Mouse (Mus musculus) stomach, postnatal 0 days (tissue): Measurements from ENCODE around the gene Sf3a2. TPM values are rescaled to one million over a fixed set of nuclear protein-coding genes. Genes with fewer than 3 reads are reported as not detected.

Source experiments
- ATAC-seq: fragments of 200-750 bp; cut with Nextera tagmentation; 2 replicates; pipeline ENCODE4 v1.8.0; 2017; ENCODE audit not compliant: low FRiP score, low TSS enrichment
- DNase-seq: peaks from one replicate; pipeline ENCODE4 v3.0.0-alpha.2; 2016; ENCODE audit warnings: low spot score
- H3K27ac ChIP-seq: fragments of 300-500 bp; sonication (generic); replicated peaks from 2 replicates; pipeline ENCODE4 v1.5.1; 2014; ENCODE audit warnings: mild to moderate bottlenecking, control low read depth
- H3K27me3 ChIP-seq: fragments of 300-500 bp; sonication (generic); 2 replicates; pipeline ENCODE4 v1.6.1; 2014; ENCODE audit warnings: low read length; ENCODE audit not compliant: control insufficient read depth, insufficient read depth
- H3K36me3 ChIP-seq: fragments of 300-500 bp; sonication (generic); 2 replicates; pipeline ENCODE4 v1.6.1; 2014; ENCODE audit warnings: low read length, mixed read lengths; ENCODE audit not compliant: control insufficient read depth, insufficient read depth
- H3K4me1 ChIP-seq: fragments of 300-500 bp; sonication (generic); replicated peaks from 2 replicates; pipeline ENCODE4 v1.6.1; 2014; ENCODE audit warnings: antibody characterized with exemption; ENCODE audit not compliant: control insufficient read depth, insufficient read depth
- H3K4me2 ChIP-seq: fragments of 300-500 bp; sonication (generic); replicated peaks from 2 replicates; pipeline ENCODE4 v1.6.1; 2014; ENCODE audit warnings: low read depth, mild to moderate bottlenecking, control low read depth, moderate library complexity
- H3K4me3 ChIP-seq: fragments of 300-500 bp; sonication (generic); 2 replicates; pipeline ENCODE4 v1.5.1; 2014; ENCODE audit warnings: low read depth, low read length, control low read depth
- H3K9ac ChIP-seq: fragments of 300-500 bp; sonication (generic); 2 replicates; pipeline ENCODE4 v1.6.1; 2014; ENCODE audit warnings: mild to moderate bottlenecking, low read length, control low read depth, mixed read lengths
- H3K9me3 ChIP-seq: fragments of 300-500 bp; sonication (generic); 2 replicates; pipeline ENCODE4 v1.6.1; 2016; ENCODE audit warnings: low read length; ENCODE audit not compliant: control insufficient read depth
- CTCF ChIP-seq: IDR thresholded peaks from 2 replicates; pipeline ENCODE4 v1.5.1; 2016; ENCODE audit warnings: antibody characterized with exemption, low read depth, mild to moderate bottlenecking, moderate library complexity
- EP300 ChIP-seq: optimal IDR thresholded peaks from 2 replicates; pipeline ENCODE3; 2016; ENCODE audit warnings: antibody characterized with exemption
- WGBS: fragments of 180-500 bp; shearing (Covaris S2); extraction: QIAGEN DNeasy Blood & Tissue Kit; methylation state at CpG from one replicate; pipeline ENCODE4 v1.1.7; 2014; 5-methylcytosine and 5-hydroxymethylcytosine counted together
- polyA plus RNA-seq: library from polyadenylated mRNA; unstranded; fragments of >200 nt; fragmentation: Nextera tagmentation; extraction: Ambion mirVana; gene quantifications from 2 replicates; pipeline ENCODE4 v1.2.1, GENCODE M21; 2015

The Sf3a2 gene
- polyA plus RNA-seq, 1 experiment from 2014 or later = 27.7 TPM

- Histone ChIP-seq H3K9me3 (no peaks in the 10 kb centered on the region), H3K9ac (no peak overlapping the region), H3K27me3 (no peaks in the 10 kb centered on the region), H3K4me2 (no peak overlapping the region), H3K36me3 (peaks cover 46% of the 10 kb centered on the region), H3K4me1 (peaks cover 3% of the 10 kb centered on the region; the same call in 1 of the 2 replicates), H3K4me3 (no peak overlapping the region), H3K27ac (no peak overlapping the region)
- DNase-seq (no peak), ATAC-seq (no peak)
- TF ChIP-seq EP300 (no peak), CTCF (no peak)
- 91% methylated on average over 5 of the region's 5 CpGs for WGBS
These were observed 20.9 kb upstream of the Sf3a2 start for GRCm38 (mm10) chr10:80777123-80777522.

GRCm38 (mm10) chr10:80779565-80779964 is 18.4 kb upstream of the Sf3a2 start:
- no peak overlapping the region for H3K4me2 ChIP-seq
- no peak overlapping the region for H3K27ac ChIP-seq
- DNase-seq = no peak
- TF ChIP-seq CTCF (no peak), EP300 (no peak)
- peaks cover 50% of the 10 kb centered on the region for H3K36me3 ChIP-seq
- H3K9ac ChIP-seq = no peak overlapping the region
- H3K27me3 ChIP-seq = no peaks in the 10 kb centered on the region
- H3K4me1 ChIP-seq = no peaks in the 10 kb centered on the region
- no peaks in the 10 kb centered on the region for H3K9me3 ChIP-seq
- no peak overlapping the region for H3K4me3 ChIP-seq
- no peak for ATAC-seq

DNA sequence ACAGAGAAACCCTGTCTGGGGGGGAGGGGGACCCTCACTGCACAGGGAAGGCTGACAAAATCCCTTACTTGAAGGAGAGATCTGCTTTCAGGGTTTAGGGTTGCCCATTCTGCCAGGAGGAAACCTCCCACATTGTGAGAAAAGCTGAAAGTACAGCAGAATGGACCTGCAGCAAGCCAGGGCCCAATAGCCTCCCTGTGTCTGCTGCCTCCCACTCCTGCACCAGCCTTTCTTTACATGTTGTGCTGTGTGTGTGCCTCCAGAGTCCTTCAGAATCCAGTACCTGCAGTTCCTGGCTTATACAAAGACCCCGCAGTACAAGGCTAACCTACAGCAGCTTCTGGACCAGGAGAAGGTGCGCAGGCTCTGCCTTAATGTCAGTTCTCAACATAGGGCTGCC is 13.7 kb upstream of the Sf3a2 start:
- Histone ChIP-seq H3K4me3 (no peak overlapping the region), H3K9ac (no peak overlapping the region), H3K27ac (no peak overlapping the region), H3K36me3 (peaks cover 69% of the 10 kb centered on the region), H3K4me1 (no peaks in the 10 kb centered on the region), H3K4me2 (no peak overlapping the region), H3K9me3 (no peaks in the 10 kb centered on the region), H3K27me3 (no peaks in the 10 kb centered on the region)
- DNase-seq (no peak), ATAC-seq (no peak)
- WGBS = 98% methylated on average over 2 of the region's 2 CpGs
- TF ChIP-seq EP300 = no peak
- no peak for TF ChIP-seq CTCF

GRCm38 (mm10) chr10:80784871-80785270 is 13.1 kb upstream of the Sf3a2 start:
- Histone ChIP-seq H3K27me3 (no peaks in the 10 kb centered on the region), H3K9ac (no peak overlapping the region), H3K27ac (no peak overlapping the region), H3K36me3 (peaks cover 70% of the 10 kb centered on the region), H3K4me3 (no peak overlapping the region), H3K4me2 (no peak overlapping the region), H3K4me1 (no peaks in the 10 kb centered on the region), H3K9me3 (no peaks in the 10 kb centered on the region)
- DNase-seq = no peak
- WGBS = 86% methylated on average over 12 of the region's 12 CpGs
- ATAC-seq = no peak
- TF ChIP-seq EP300 (no peak), CTCF (no peak)

- Histone ChIP-seq H3K4me1 (no peaks in the 10 kb centered on the region), H3K4me3 (no peak overlapping the region), H3K4me2 (no peak overlapping the region), H3K9ac (no peak overlapping the region), H3K9me3 (no peaks in the 10 kb centered on the region), H3K27ac (no peak overlapping the region), H3K36me3 (peaks cover 73% of the 10 kb centered on the region), H3K27me3 (no peaks in the 10 kb centered on the region)
- 92% methylated on average over 11 of the region's 11 CpGs for WGBS
- ATAC-seq (no peak), DNase-seq (no peak)
- TF ChIP-seq EP300 (no peak), CTCF (no peak)
These were observed 12.0 kb upstream of the Sf3a2 start for GRCm38 (mm10) chr10:80785963-80786362.

DNA sequence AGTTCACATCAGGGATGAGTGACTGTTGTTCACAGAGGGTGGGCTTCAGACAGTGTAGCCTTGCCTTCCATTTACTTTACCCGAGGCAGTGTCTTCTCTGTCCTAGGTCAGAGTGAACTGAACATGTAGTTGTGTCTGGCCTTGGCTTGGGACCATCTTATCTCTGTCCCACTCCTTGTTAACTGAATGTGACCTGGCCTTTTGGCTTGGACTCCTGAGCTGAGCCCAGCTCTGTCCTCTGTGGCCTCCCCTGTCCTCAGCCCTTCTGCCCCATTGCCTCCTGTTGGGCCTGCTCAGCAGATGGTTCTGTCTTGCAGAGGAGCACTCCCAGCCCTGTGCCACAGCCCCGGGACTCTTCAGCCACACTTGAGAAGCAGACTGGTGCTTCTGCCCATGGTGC is 10.5 kb upstream of the Sf3a2 start:
- H3K4me2 ChIP-seq = no peak overlapping the region
- H3K36me3 ChIP-seq = peaks cover 75% of the 10 kb centered on the region
- H3K27ac ChIP-seq = no peak overlapping the region
- H3K9ac ChIP-seq = no peak overlapping the region
- ATAC-seq = no peak
- TF ChIP-seq CTCF = no peak
- TF ChIP-seq EP300 = no peak
- H3K9me3 ChIP-seq = no peaks in the 10 kb centered on the region
- H3K4me1 ChIP-seq = no peaks in the 10 kb centered on the region
- DNase-seq = no peak
- no peaks in the 10 kb centered on the region for H3K27me3 ChIP-seq
- H3K4me3 ChIP-seq = no peak overlapping the region
- 88% methylated on average over 2 of the region's 2 CpGs for WGBS
